Mouse (Mus musculus): ENCODE results near the gene Fam57a.

DNA sequence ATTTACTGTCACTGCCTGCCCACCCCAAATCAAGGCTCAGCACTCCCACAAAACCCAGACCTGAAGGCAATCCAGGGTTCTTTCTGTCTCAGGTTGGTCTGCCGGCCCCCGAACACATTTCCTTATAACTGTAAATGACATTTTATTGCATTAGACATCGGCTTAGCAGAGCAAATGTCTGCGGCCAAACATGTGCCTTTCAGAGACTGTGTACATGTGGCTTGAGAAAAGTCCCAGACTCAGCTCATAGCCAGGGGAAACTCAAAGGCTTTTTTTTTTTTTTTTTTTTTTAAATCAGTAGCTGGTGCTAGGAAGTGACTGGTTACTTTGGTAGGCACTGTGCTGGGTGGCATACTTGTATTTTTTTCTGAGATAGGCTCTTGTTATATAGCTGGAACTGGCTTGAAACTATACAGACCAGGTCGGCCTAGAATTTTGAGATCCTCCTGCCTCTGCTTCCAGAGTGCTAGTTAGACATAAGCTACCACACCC, 36.6 kb downstream of the Fam57a start:
- no peak for TF ChIP-seq CTCF (IDR thresholded peaks at IDR 0.05; ENCODE audit: extremely low read depth, insufficient read depth, insufficient read length, insufficient replicate concordance)
- TF ChIP-seq POLR2A (IDR thresholded peaks at IDR 0.05; ENCODE audit: low read depth, low read length): no peak
